8 mouse cellular contexts compared by ENCODE assay signal in the genomic region with DNA sequence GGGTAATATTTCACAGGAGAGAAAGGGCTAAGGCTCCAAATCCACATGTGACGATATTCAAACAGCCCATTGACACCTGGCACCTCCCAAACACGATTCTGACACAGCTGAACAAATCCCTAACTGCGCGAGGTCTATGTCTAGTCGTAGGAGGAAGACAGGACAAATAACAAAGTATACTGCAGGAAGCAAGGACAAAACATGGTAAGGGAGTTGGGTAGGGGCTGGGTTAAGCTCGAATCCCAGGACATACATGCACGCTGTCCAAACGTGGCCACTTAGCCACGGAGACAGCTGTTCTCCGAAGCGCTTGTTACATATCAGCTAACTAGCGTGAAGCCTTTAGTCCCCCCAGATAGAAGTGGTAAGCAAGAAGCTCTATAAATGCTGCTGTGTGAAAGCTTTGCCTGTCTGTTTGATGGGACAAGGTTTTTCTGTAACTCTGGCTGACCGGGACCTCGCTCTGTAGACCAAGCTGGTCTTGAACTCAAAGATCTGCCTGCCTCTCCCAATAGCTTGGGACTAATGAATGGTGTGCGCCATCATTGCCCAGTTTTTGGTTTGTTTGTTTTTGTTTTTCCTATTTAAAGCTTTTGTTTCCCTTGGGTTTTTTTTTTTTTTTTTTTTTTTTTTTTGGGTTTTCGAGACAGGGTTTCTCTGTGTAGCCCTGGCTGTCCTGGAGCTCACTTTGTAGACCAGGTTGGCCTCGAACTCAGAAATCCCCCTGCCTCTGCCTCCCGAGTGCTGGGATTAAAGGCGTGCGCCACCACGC. TPM values are rescaled to one million over a fixed set of nuclear protein-coding genes. Genes with fewer than 3 reads are reported as not detected.
A peak's percentile ranks its signal among the peaks of the same experiment; 100 is the strongest.
DNase-seq lines count a peak whose midpoint lies in the region; ATAC-seq and TF ChIP-seq lines count a peak whose summit lies in the region.

No protein-coding gene starts in this region.

- 32% methylated on average over 20 of the region's 21 CpGs for WGBS in intestine, embryonic 16.5 days
- 33% methylated on average over 19 of the region's 21 CpGs for WGBS in midbrain, embryonic 16.5 days

- peak; percentile 51 for ATAC-seq in erythroblast, adult 5-6 weeks (replicated peaks; ENCODE audit: low FRiP score, poor library complexity, severe bottlenecking)
- ATAC-seq in intestine, embryonic 16.5 days: peak; percentile 54
- 0 out of 2 replicates have a peak, but pooled peaks have one; percentile 27 for ATAC-seq in midbrain, embryonic 16.5 days

- no peaks in the 10 kb centered on the region for H3K9me3 ChIP-seq in intestine, embryonic 16.5 days (ENCODE audit: control insufficient read depth, low read length)
- no peaks in the 10 kb centered on the region for H3K9me3 ChIP-seq in midbrain, embryonic 16.5 days (replicated peaks; ENCODE audit: control insufficient read depth, low read length, poor library complexity, severe bottlenecking)

- DNase-seq in adrenal gland, postnatal 14 days: peak; percentile 12
- no peak for DNase-seq in adrenal gland, adult 2 months
- no peak for DNase-seq in gastrocnemius, adult 18-20 months (ENCODE audit: low spot score)
- DNase-seq in cerebellum, adult 9-10 months: no peak

- H3K4me3 ChIP-seq in C2C12 (ENCODE audit: insufficient read depth, poor library complexity, severe bottlenecking): peak overlapping the region; percentile 89
- peak overlapping the region; percentile 99 for H3K4me3 ChIP-seq in intestine, embryonic 16.5 days (ENCODE audit: low read length)
- H3K4me3 ChIP-seq in midbrain, embryonic 16.5 days (ENCODE audit: low read depth, low read length): peak overlapping the region; percentile 99

- peaks cover 25% of the 10 kb centered on the region for H3K79me3 ChIP-seq in C2C12 (ENCODE audit: low read depth)

- no peaks in the 10 kb centered on the region for H3K27me3 ChIP-seq in C2C12 (ENCODE audit: control insufficient read depth, insufficient read depth, insufficient read length)
- no peaks in the 10 kb centered on the region for H3K27me3 ChIP-seq in intestine, embryonic 16.5 days (replicated peaks; ENCODE audit: control insufficient read depth, insufficient read depth, low read length)
- no peaks in the 10 kb centered on the region; the same call in 1 of the 2 replicates for H3K27me3 ChIP-seq in midbrain, embryonic 16.5 days (ENCODE audit: control insufficient read depth, insufficient read depth, low read depth, low read length)

- peaks cover 10% of the 10 kb centered on the region; the same call in 1 of the 2 replicates for H3K4me1 ChIP-seq in intestine, embryonic 16.5 days (ENCODE audit: control insufficient read depth, insufficient read depth, low read length)
- peaks cover 24% of the 10 kb centered on the region for H3K4me1 ChIP-seq in midbrain, embryonic 16.5 days (ENCODE audit: control insufficient read depth, insufficient read depth, low read length)

- H3K9ac ChIP-seq in intestine, embryonic 16.5 days (ENCODE audit: low read depth, low read length): peak overlapping the region; percentile 99
- H3K9ac ChIP-seq in midbrain, embryonic 16.5 days (ENCODE audit: low read depth, low read length): peak overlapping the region; percentile 96

- peak overlapping the region; percentile 86 for H3K4me2 ChIP-seq in intestine, embryonic 16.5 days (ENCODE audit: low read depth, low read length)
- peak overlapping the region; percentile 85 for H3K4me2 ChIP-seq in midbrain, embryonic 16.5 days (ENCODE audit: low read length)

- H3K36me3 ChIP-seq in C2C12 (ENCODE audit: control insufficient read depth, insufficient read depth): peaks cover 14% of the 10 kb centered on the region
- 0 out of 2 replicates have a peak, but pooled peaks cover 4% of the 10 kb centered on the region for H3K36me3 ChIP-seq in intestine, embryonic 16.5 days (ENCODE audit: control insufficient read depth, insufficient read depth, low read length)
- H3K36me3 ChIP-seq in midbrain, embryonic 16.5 days (ENCODE audit: control insufficient read depth, insufficient read depth, low read length): no peaks in the 10 kb centered on the region

- H3K79me2 ChIP-seq in C2C12 (ENCODE audit: control insufficient read depth, insufficient read depth): peaks cover 43% of the 10 kb centered on the region

- H3ac ChIP-seq in C2C12 (ENCODE audit: control insufficient read depth, insufficient read length, low read depth): peak overlapping the region; percentile 43

- no peak for TF ChIP-seq CTCF in C2C12 (IDR thresholded peaks at IDR 0.05; ENCODE audit: control insufficient read depth, insufficient read depth, insufficient read length)

- peak overlapping the region; percentile 87 for H3K27ac ChIP-seq in intestine, embryonic 16.5 days (ENCODE audit: low read length)
- peak overlapping the region; percentile 88 for H3K27ac ChIP-seq in midbrain, embryonic 16.5 days (ENCODE audit: low read length)

TF ChIP-seq in C2C12, 6 proteins besides CTCF, POLR2A, EP300 and RAD21:
- TF ChIP-seq CEBPB (IDR thresholded peaks at IDR 0.05; ENCODE audit: low read depth) (no peak), FOSL1 (IDR thresholded peaks at IDR 0.05; ENCODE audit: insufficient read depth, low read length, poor library complexity, severe bottlenecking) (no peak), USF1 (IDR thresholded peaks at IDR 0.05; ENCODE audit: low read depth) (no peak), MYOD1 (IDR thresholded peaks at IDR 0.05; ENCODE audit: control insufficient read depth, insufficient read length, low read depth) (no peak), MYOG (IDR thresholded peaks at IDR 0.05; ENCODE audit: control insufficient read depth, extremely low read depth, insufficient read length) (no peak), MAX (IDR thresholded peaks at IDR 0.05) (no peak)

RNA-seq across cellular contexts. Expression of gene Fbxw2, which starts 0.5 kb away (rescaled TPM):
- total RNA-seq in adrenal gland, postnatal 14 days (2021): 67.5 and 75.5 TPM in 2 replicates
- 10 to 100 TPM; 58.1 to 70.1 TPM for total RNA-seq in adrenal gland, adult 2 months (2021)
- polyA plus RNA-seq in adrenal gland, adult 2 months (2012; rRNA removed): 29.3 and 30.9 TPM in 2 replicates
- polyA plus RNA-seq in C2C12 (2012; fragmentation: generic; extraction: Trizol): 43.7 TPM
- 104 and 121 TPM in 2 replicates for total RNA-seq in erythroblast, adult 5-6 weeks (2015; ENCODE audit: low replicate concordance)
- 178 and 181 TPM in 2 replicates for total RNA-seq in erythroblast, adult 5-6 weeks (2017; ENCODE audit: low replicate concordance)
- 60.0 and 61.2 TPM in 2 replicates for polyA plus RNA-seq in intestine, embryonic 16.5 days (2015; fragmentation: Nextera tagmentation; extraction: Ambion mirVana)
- polyA plus RNA-seq in midbrain, embryonic 16.5 days (2015; fragmentation: Nextera tagmentation; extraction: Ambion mirVana): 102 and 106 TPM in 2 replicates
- 10 to 100 TPM; 48.0 to 50.7 TPM for total RNA-seq in gastrocnemius, adult 18-20 months (2021)

RNA-seq across cellular contexts. Expression of gene Gm34653, which starts 6.2 kb away (rescaled TPM):
- not detected in 2 replicates for total RNA-seq in adrenal gland, postnatal 14 days (2021)
- total RNA-seq in adrenal gland, adult 2 months (2021): not detected
- not detected in 2 replicates for polyA plus RNA-seq in adrenal gland, adult 2 months (2012; rRNA removed)
- 0.04 TPM for polyA plus RNA-seq in C2C12 (2012; fragmentation: generic; extraction: Trizol)
- not detected in 2 replicates for total RNA-seq in erythroblast, adult 5-6 weeks (2015; ENCODE audit: low replicate concordance)
- not detected in 2 replicates for total RNA-seq in erythroblast, adult 5-6 weeks (2017; ENCODE audit: low replicate concordance)
- not detected in 2 replicates for polyA plus RNA-seq in intestine, embryonic 16.5 days (2015; fragmentation: Nextera tagmentation; extraction: Ambion mirVana)
- not detected in 2 replicates for polyA plus RNA-seq in midbrain, embryonic 16.5 days (2015; fragmentation: Nextera tagmentation; extraction: Ambion mirVana)
- under 1 TPM; 0.36 to 0.62 TPM for total RNA-seq in gastrocnemius, adult 18-20 months (2021)

RNA-seq across cellular contexts. Expression of gene Rabepk, which starts 26.9 kb away (rescaled TPM):
- total RNA-seq in adrenal gland, postnatal 14 days (2021): 24.8 and 29.7 TPM in 2 replicates
- total RNA-seq in adrenal gland, adult 2 months (2021): 10 to 100 TPM; 25.0 to 28.3 TPM
- 27.1 and 32.6 TPM in 2 replicates for polyA plus RNA-seq in adrenal gland, adult 2 months (2012; rRNA removed)
- polyA plus RNA-seq in C2C12 (2012; fragmentation: generic; extraction: Trizol): 59.9 TPM
- total RNA-seq in erythroblast, adult 5-6 weeks (2015; ENCODE audit: low replicate concordance): 1.2 and 7.1 TPM in 2 replicates
- 10.1 and 10.2 TPM in 2 replicates for total RNA-seq in erythroblast, adult 5-6 weeks (2017; ENCODE audit: low replicate concordance)
- 40.9 and 47.0 TPM in 2 replicates for polyA plus RNA-seq in intestine, embryonic 16.5 days (2015; fragmentation: Nextera tagmentation; extraction: Ambion mirVana)
- polyA plus RNA-seq in midbrain, embryonic 16.5 days (2015; fragmentation: Nextera tagmentation; extraction: Ambion mirVana): 24.5 and 27.4 TPM in 2 replicates
- 10 to 100 TPM; 10.2 to 11.5 TPM for total RNA-seq in gastrocnemius, adult 18-20 months (2021)

RNA-seq across cellular contexts. Expression of gene Cutal, which starts 47.5 kb away (rescaled TPM):
- 0.38 and 6.5 TPM in 2 replicates for total RNA-seq in adrenal gland, postnatal 14 days (2021)
- under 1 TPM; 0.40 to 0.48 TPM for total RNA-seq in adrenal gland, adult 2 months (2021)
- 2.5 TPM in 1 of 2 replicates, not detected in the other for polyA plus RNA-seq in adrenal gland, adult 2 months (2012; rRNA removed)
- 0.02 TPM for polyA plus RNA-seq in C2C12 (2012; fragmentation: generic; extraction: Trizol)
- not detected in 2 replicates for total RNA-seq in erythroblast, adult 5-6 weeks (2015; ENCODE audit: low replicate concordance)
- total RNA-seq in erythroblast, adult 5-6 weeks (2017; ENCODE audit: low replicate concordance): not detected in 2 replicates
- 11.8 and 13.9 TPM in 2 replicates for polyA plus RNA-seq in intestine, embryonic 16.5 days (2015; fragmentation: Nextera tagmentation; extraction: Ambion mirVana)
- polyA plus RNA-seq in midbrain, embryonic 16.5 days (2015; fragmentation: Nextera tagmentation; extraction: Ambion mirVana): 0.26 and 0.28 TPM in 2 replicates
- under 1 TPM; 0.33 to 0.37 TPM for total RNA-seq in gastrocnemius, adult 18-20 months (2021)

RNA-seq across cellular contexts. Expression of gene Psmd5, which starts 48.1 kb away (rescaled TPM):
- 32.2 and 39.5 TPM in 2 replicates for total RNA-seq in adrenal gland, postnatal 14 days (2021)
- total RNA-seq in adrenal gland, adult 2 months (2021): 10 to 100 TPM; 38.0 to 44.3 TPM
- polyA plus RNA-seq in adrenal gland, adult 2 months (2012; rRNA removed): 5.9 and 6.7 TPM in 2 replicates
- polyA plus RNA-seq in C2C12 (2012; fragmentation: generic; extraction: Trizol): 38.2 TPM
- total RNA-seq in erythroblast, adult 5-6 weeks (2015; ENCODE audit: low replicate concordance): 18.0 and 64.0 TPM in 2 replicates
- 11.8 and 25.0 TPM in 2 replicates for total RNA-seq in erythroblast, adult 5-6 weeks (2017; ENCODE audit: low replicate concordance)
- polyA plus RNA-seq in intestine, embryonic 16.5 days (2015; fragmentation: Nextera tagmentation; extraction: Ambion mirVana): 100 and 103 TPM in 2 replicates
- 98.8 and 110 TPM in 2 replicates for polyA plus RNA-seq in midbrain, embryonic 16.5 days (2015; fragmentation: Nextera tagmentation; extraction: Ambion mirVana)
- 10 to 100 TPM; 11.9 to 17.4 TPM for total RNA-seq in gastrocnemius, adult 18-20 months (2021)
